ENCODE assay signal across 33 mouse cellular contexts in the genomic region with DNA sequence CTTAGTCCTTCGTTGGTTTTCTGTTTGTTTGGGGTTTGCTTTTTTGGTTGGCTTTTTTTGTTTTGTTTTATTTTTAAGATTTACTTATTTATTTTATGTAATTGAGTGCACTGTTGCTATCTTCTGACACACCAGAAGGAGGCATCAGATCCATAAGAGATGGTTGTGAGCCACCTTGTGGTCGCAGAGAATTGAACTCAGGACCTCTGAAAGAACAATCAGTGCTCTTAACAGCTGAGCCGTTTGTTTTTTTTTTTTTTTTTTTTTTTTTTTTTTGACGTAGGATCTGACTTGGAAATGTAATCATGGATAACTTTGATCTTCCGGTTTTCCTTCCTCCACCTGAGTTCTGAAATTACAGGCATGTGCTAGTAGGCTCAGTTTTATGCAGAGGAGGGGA. TPM values are rescaled to one million over a fixed set of nuclear protein-coding genes. Genes with fewer than 3 reads are reported as not detected.
DNase-seq lines count a peak whose midpoint lies in the region; ATAC-seq and TF ChIP-seq lines count a peak whose summit lies in the region.
"Had no signal": no experiment of that assay in that cellular context is flagged by ENCODE, and none has a peak within 500 bp of the region (broad histone marks: within the 10 kb centered on the region; RNA-seq: fewer than 3 reads in every experiment).

No protein-coding gene starts in this region.

- H3K27me3 ChIP-seq in hindbrain, postnatal 0 days (ENCODE audit: insufficient read depth, low read length), result no peaks in the 10 kb centered on the region
- H3K27me3 ChIP-seq in hindbrain, embryonic 13.5 days, result no peaks in the 10 kb centered on the region
- H3K27me3 ChIP-seq in lung, postnatal 0 days (replicated peaks; ENCODE audit: insufficient read depth, low read length), result no peaks in the 10 kb centered on the region
- no peaks in the 10 kb centered on the region for H3K27me3 ChIP-seq in stomach, postnatal 0 days (ENCODE audit: control insufficient read depth, insufficient read depth, low read length)
- H3K27me3 ChIP-seq in intestine, embryonic 16.5 days (replicated peaks; ENCODE audit: control insufficient read depth, insufficient read depth, low read length), result no peaks in the 10 kb centered on the region
- H3K27me3 ChIP-seq: embryonic facial prominence, embryonic 13.5 days; heart, embryonic 13.5 days; intestine, embryonic 15.5 days; liver, embryonic 13.5 days; megakaryocyte, embryonic 14.5 days; midbrain, embryonic 12.5 days; neural tube, embryonic 15.5 days had no signal

- H3K9ac ChIP-seq in hindbrain, postnatal 0 days (replicated peaks; ENCODE audit: low read length), result no peak overlapping the region
- H3K9ac ChIP-seq in hindbrain, embryonic 13.5 days, result no peak overlapping the region
- H3K9ac ChIP-seq in lung, postnatal 0 days (replicated peaks; ENCODE audit: low read depth), result no peak overlapping the region
- no peak overlapping the region for H3K9ac ChIP-seq in stomach, postnatal 0 days (ENCODE audit: low read length)
- no peak overlapping the region for H3K9ac ChIP-seq in intestine, embryonic 16.5 days (ENCODE audit: low read depth, low read length)
- H3K9ac ChIP-seq: embryonic facial prominence, embryonic 13.5 days; heart, embryonic 13.5 days; intestine, embryonic 15.5 days; liver, embryonic 13.5 days; midbrain, embryonic 12.5 days; neural tube, embryonic 15.5 days had no signal

- no peak for ATAC-seq in CD4-positive, CD25-positive, alpha-beta regulatory T cell, adult 4 months
- no peak for ATAC-seq in hindbrain, postnatal 0 days
- ATAC-seq in hindbrain, embryonic 13.5 days (ENCODE audit: low FRiP score), result no peak
- no peak for ATAC-seq in lung, postnatal 0 days
- no peak for ATAC-seq in stomach, postnatal 0 days (ENCODE audit: low FRiP score, low TSS enrichment)
- ATAC-seq in intestine, embryonic 16.5 days, result no peak
- ATAC-seq: forebrain, embryonic 16.5 days; hindbrain, embryonic 16.5 days; intestine, embryonic 15.5 days had no signal

- 0 out of 2 replicates have a peak, but pooled peaks have one; percentile 16 for TF ChIP-seq CTCF in hindbrain, postnatal 0 days (IDR thresholded peaks at IDR 0.05; ENCODE audit: low read depth)
- TF ChIP-seq CTCF in lung, postnatal 0 days (IDR thresholded peaks at IDR 0.05), result peak; percentile 42
- TF ChIP-seq CTCF in stomach, postnatal 0 days (IDR thresholded peaks at IDR 0.05; ENCODE audit: low read depth), result peak; percentile 42

- 68% methylated on average over 5 of the region's 5 CpGs for WGBS in hindbrain, postnatal 0 days
- 80% methylated on average over 5 of the region's 5 CpGs for WGBS in hindbrain, embryonic 13.5 days
- WGBS in lung, postnatal 0 days, result 44% methylated on average over 5 of the region's 5 CpGs
- WGBS in stomach, postnatal 0 days, result 70% methylated on average over 5 of the region's 5 CpGs
- WGBS in intestine, embryonic 16.5 days, result 68% methylated on average over 5 of the region's 5 CpGs

- no peak overlapping the region for H3K4me3 ChIP-seq in hindbrain, postnatal 0 days (ENCODE audit: low read length)
- H3K4me3 ChIP-seq in hindbrain, embryonic 13.5 days, result no peak overlapping the region
- H3K4me3 ChIP-seq in lung, postnatal 0 days (ENCODE audit: low read depth, low read length), result no peak overlapping the region
- H3K4me3 ChIP-seq in stomach, postnatal 0 days (ENCODE audit: low read depth, low read length), result no peak overlapping the region
- no peak overlapping the region for H3K4me3 ChIP-seq in intestine, embryonic 16.5 days (ENCODE audit: low read length)
- H3K4me3 ChIP-seq: embryonic facial prominence, embryonic 13.5 days; forebrain, embryonic 10.5 days; heart, embryonic 13.5 days; hindbrain, embryonic 10.5 days; intestine, embryonic 15.5 days; liver, embryonic 13.5 days; megakaryocyte, embryonic 14.5 days; midbrain, embryonic 12.5 days; neural tube, embryonic 15.5 days had no signal

- no peak for TF ChIP-seq EP300 in lung, postnatal 0 days (IDR thresholded peaks at IDR 0.05)
- TF ChIP-seq EP300 in stomach, postnatal 0 days (optimal IDR thresholded peaks at IDR 0.05), result no peak

- no peaks in the 10 kb centered on the region for H3K4me1 ChIP-seq in hindbrain, postnatal 0 days (ENCODE audit: insufficient read depth, low read length)
- no peaks in the 10 kb centered on the region for H3K4me1 ChIP-seq in hindbrain, embryonic 13.5 days (replicated peaks)
- H3K4me1 ChIP-seq in lung, postnatal 0 days (ENCODE audit: insufficient read depth, low read depth, low read length), result no peaks in the 10 kb centered on the region
- no peaks in the 10 kb centered on the region for H3K4me1 ChIP-seq in stomach, postnatal 0 days (replicated peaks; ENCODE audit: control insufficient read depth, insufficient read depth)
- no peaks in the 10 kb centered on the region for H3K4me1 ChIP-seq in intestine, embryonic 16.5 days (ENCODE audit: control insufficient read depth, insufficient read depth, low read length)
- H3K4me1 ChIP-seq: embryonic facial prominence, embryonic 13.5 days; forebrain, embryonic 10.5 days; heart, embryonic 13.5 days; hindbrain, embryonic 10.5 days; intestine, embryonic 15.5 days; liver, embryonic 13.5 days; megakaryocyte, embryonic 14.5 days; midbrain, embryonic 12.5 days; neural tube, embryonic 15.5 days had no signal

- peak; percentile 9 for DNase-seq in CD4-positive, CD25-positive, alpha-beta regulatory T cell, adult 2 months (ENCODE audit: low read depth, low spot score)
- no peak for DNase-seq in hindbrain, postnatal 0 days (ENCODE audit: low spot score)
- DNase-seq in lung, postnatal 0 days (ENCODE audit: low spot score), result no peak
- DNase-seq in lung, postnatal 10 days, result no peak
- DNase-seq in stomach, postnatal 0 days (ENCODE audit: low spot score), result no peak
- DNase-seq: adrenal gland, postnatal 14 days; cerebellum, adult 11 months; cerebellum, adult 9-10 months; gastrocnemius, postnatal 25 days; heart, adult 18-20 months; heart, postnatal 10 days; kidney, adult 8-10 months; kidney, postnatal 14 days; left cerebral cortex, postnatal 4 days; liver, embryonic 13.5 days; lung, adult 2 months; lung, postnatal 4 days; retina, postnatal 1 day; right cerebral cortex, postnatal 14 days had no signal

- H3K9me3 ChIP-seq in hindbrain, postnatal 0 days (ENCODE audit: low read length), result no peaks in the 10 kb centered on the region
- no peaks in the 10 kb centered on the region for H3K9me3 ChIP-seq in hindbrain, embryonic 13.5 days
- H3K9me3 ChIP-seq in lung, postnatal 0 days (ENCODE audit: low read length), result no peaks in the 10 kb centered on the region
- H3K9me3 ChIP-seq in stomach, postnatal 0 days (ENCODE audit: control insufficient read depth, low read length), result no peaks in the 10 kb centered on the region
- H3K9me3 ChIP-seq in intestine, embryonic 16.5 days (ENCODE audit: control insufficient read depth, low read length), result no peaks in the 10 kb centered on the region
- H3K9me3 ChIP-seq: embryonic facial prominence, embryonic 13.5 days; forebrain, embryonic 10.5 days; G1E; heart, embryonic 13.5 days; hindbrain, embryonic 10.5 days; intestine, embryonic 15.5 days; liver, embryonic 13.5 days; megakaryocyte, embryonic 14.5 days; midbrain, embryonic 12.5 days; neural tube, embryonic 15.5 days had no signal

- no peak overlapping the region for H3K27ac ChIP-seq in hindbrain, postnatal 0 days
- H3K27ac ChIP-seq in hindbrain, embryonic 13.5 days, result no peak overlapping the region
- no peak overlapping the region for H3K27ac ChIP-seq in lung, postnatal 0 days (ENCODE audit: low read length)
- H3K27ac ChIP-seq in stomach, postnatal 0 days (replicated peaks), result no peak overlapping the region
- no peak overlapping the region for H3K27ac ChIP-seq in intestine, embryonic 16.5 days (ENCODE audit: low read length)
- H3K27ac ChIP-seq: embryonic facial prominence, embryonic 13.5 days; forebrain, embryonic 10.5 days; heart, embryonic 13.5 days; hindbrain, embryonic 10.5 days; intestine, embryonic 15.5 days; liver, embryonic 13.5 days; midbrain, embryonic 12.5 days; neural tube, embryonic 15.5 days had no signal

- H3K4me2 ChIP-seq in hindbrain, postnatal 0 days (ENCODE audit: low read depth, low read length), result no peak overlapping the region
- H3K4me2 ChIP-seq in hindbrain, embryonic 13.5 days, result no peak overlapping the region
- H3K4me2 ChIP-seq in lung, postnatal 0 days (replicated peaks; ENCODE audit: low read depth, low read length), result no peak overlapping the region
- H3K4me2 ChIP-seq in stomach, postnatal 0 days (replicated peaks; ENCODE audit: low read depth), result no peak overlapping the region
- H3K4me2 ChIP-seq in intestine, embryonic 16.5 days (ENCODE audit: low read depth, low read length), result no peak overlapping the region
- H3K4me2 ChIP-seq: embryonic facial prominence, embryonic 13.5 days; heart, embryonic 13.5 days; intestine, embryonic 15.5 days; liver, embryonic 13.5 days; midbrain, embryonic 12.5 days; neural tube, embryonic 15.5 days had no signal

- H3K36me3 ChIP-seq in hindbrain, postnatal 0 days (ENCODE audit: insufficient read depth, low read length), result peaks cover 51% of the 10 kb centered on the region
- peaks cover 81% of the 10 kb centered on the region for H3K36me3 ChIP-seq in hindbrain, embryonic 13.5 days
- H3K36me3 ChIP-seq in lung, postnatal 0 days (ENCODE audit: insufficient read depth, low read length), result peaks cover 40% of the 10 kb centered on the region
- peaks cover 19% of the 10 kb centered on the region for H3K36me3 ChIP-seq in stomach, postnatal 0 days (ENCODE audit: control insufficient read depth, insufficient read depth, low read length)
- peaks cover 33% of the 10 kb centered on the region for H3K36me3 ChIP-seq in intestine, embryonic 16.5 days (ENCODE audit: control insufficient read depth, insufficient read depth, low read length)

RNA-seq across cellular contexts. Expression of a gene that starts 20.9 kb away (rescaled TPM):
- 10 to 100 TPM; 54.0 to 72.4 TPM for polyA plus RNA-seq in CD4-positive, CD25-positive, alpha-beta regulatory T cell, adult 4 months (2017; shearing (Covaris generic))
- total RNA-seq in hindbrain, postnatal 0 days (2014; rRNA removed), result 42.1 and 47.7 TPM in 2 replicates
- polyA plus RNA-seq in hindbrain, postnatal 0 days (2015; fragmentation: Nextera tagmentation; extraction: Ambion mirVana), result 35.2 and 35.3 TPM in 2 replicates
- 50.4 and 52.4 TPM in 2 replicates for polyA plus RNA-seq in hindbrain, embryonic 13.5 days (2015; fragmentation: Nextera tagmentation; extraction: Ambion mirVana)
- polyA plus RNA-seq in lung, postnatal 0 days (2015; fragmentation: Nextera tagmentation; extraction: Ambion mirVana), result 17.7 and 19.3 TPM in 2 replicates
- 15.3 and 19.8 TPM in 2 replicates for polyA plus RNA-seq in stomach, postnatal 0 days (2015; fragmentation: Nextera tagmentation; extraction: Ambion mirVana)
- 31.0 and 32.4 TPM in 2 replicates for polyA plus RNA-seq in intestine, embryonic 16.5 days (2015; fragmentation: Nextera tagmentation; extraction: Ambion mirVana)

RNA-seq across cellular contexts. Expression of a gene that starts 29.8 kb away (rescaled TPM):
- 10 to 100 TPM; 31.5 to 46.1 TPM for polyA plus RNA-seq in CD4-positive, CD25-positive, alpha-beta regulatory T cell, adult 4 months (2017; shearing (Covaris generic))
- 16.9 and 18.2 TPM in 2 replicates for total RNA-seq in hindbrain, postnatal 0 days (2014; rRNA removed)
- polyA plus RNA-seq in hindbrain, postnatal 0 days (2015; fragmentation: Nextera tagmentation; extraction: Ambion mirVana), result 9.5 and 9.9 TPM in 2 replicates
- 13.5 and 16.2 TPM in 2 replicates for polyA plus RNA-seq in hindbrain, embryonic 13.5 days (2015; fragmentation: Nextera tagmentation; extraction: Ambion mirVana)
- polyA plus RNA-seq in lung, postnatal 0 days (2015; fragmentation: Nextera tagmentation; extraction: Ambion mirVana), result 7.9 and 8.3 TPM in 2 replicates
- 5.7 and 7.4 TPM in 2 replicates for polyA plus RNA-seq in stomach, postnatal 0 days (2015; fragmentation: Nextera tagmentation; extraction: Ambion mirVana)
- polyA plus RNA-seq in intestine, embryonic 16.5 days (2015; fragmentation: Nextera tagmentation; extraction: Ambion mirVana), result 11.8 and 12.6 TPM in 2 replicates

RNA-seq across cellular contexts. Expression of a gene that starts 43.1 kb away (rescaled TPM):
- 100 to 1,000 TPM; 175 to 190 TPM for polyA plus RNA-seq in CD4-positive, CD25-positive, alpha-beta regulatory T cell, adult 4 months (2017; shearing (Covaris generic))
- 62.3 and 73.1 TPM in 2 replicates for total RNA-seq in hindbrain, postnatal 0 days (2014; rRNA removed)
- 176 and 186 TPM in 2 replicates for polyA plus RNA-seq in hindbrain, postnatal 0 days (2015; fragmentation: Nextera tagmentation; extraction: Ambion mirVana)
- polyA plus RNA-seq in hindbrain, embryonic 13.5 days (2015; fragmentation: Nextera tagmentation; extraction: Ambion mirVana), result 235 and 243 TPM in 2 replicates
- 132 and 141 TPM in 2 replicates for polyA plus RNA-seq in lung, postnatal 0 days (2015; fragmentation: Nextera tagmentation; extraction: Ambion mirVana)
- 103 and 109 TPM in 2 replicates for polyA plus RNA-seq in stomach, postnatal 0 days (2015; fragmentation: Nextera tagmentation; extraction: Ambion mirVana)
- 179 and 194 TPM in 2 replicates for polyA plus RNA-seq in intestine, embryonic 16.5 days (2015; fragmentation: Nextera tagmentation; extraction: Ambion mirVana)
